Mouse (Mus musculus) bone marrow, adult 2 months (tissue): ENCODE measurements around the gene Ostm1.

Experiments used
- CTCF ChIP-seq: fragments of 200-500 bp; IDR thresholded peaks from 2 replicates; pipeline ENCODE4 v1.5.1; 2011; ENCODE audit warnings: low read length, control low read depth; ENCODE audit not compliant: control insufficient read depth, insufficient read depth
- POLR2A ChIP-seq: fragments of 200-500 bp; IDR thresholded peaks from 2 replicates; pipeline ENCODE4 v1.6.1; 2011; ENCODE audit warnings: low read depth, mild to moderate bottlenecking, control low read depth, low read length, borderline replicate concordance; ENCODE audit not compliant: control insufficient read depth

- TF ChIP-seq POLR2A (no peak), CTCF (no peak)
Measured at GRCm38 (mm10) chr10:42580131-42580950, 3.3 kb upstream of the Ostm1 start.
